Mouse (Mus musculus) heart, postnatal 0 days (tissue): Measurements from ENCODE around the gene Prpsap1.

Source experiments
- CTCF ChIP-seq: IDR thresholded peaks from 2 replicates; pipeline ENCODE4 v1.5.1; 2016; ENCODE audit warnings: antibody characterized with exemption, control low read depth, low read depth
- EP300 ChIP-seq: IDR thresholded peaks from 2 replicates; pipeline ENCODE4 v1.6.1; 2016; ENCODE audit warnings: antibody characterized with exemption, low read depth

GRCm38 (mm10) chr11:116463338-116463737, 30.7 kb downstream of the Prpsap1 start:
- TF ChIP-seq EP300 (no peak), CTCF (no peak)
